Mouse (Mus musculus): Measurements from ENCODE around the gene Slc6a8. TPM values are rescaled to one million over a fixed set of nuclear protein-coding genes. Genes with fewer than 3 reads are reported as not detected.
A peak's percentile ranks its signal among the peaks of the same experiment; 100 is the strongest.

Slc6a8 gene
- polyA plus RNA-seq, 1 experiment from 2014 or later = 2.4 TPM

DNA sequence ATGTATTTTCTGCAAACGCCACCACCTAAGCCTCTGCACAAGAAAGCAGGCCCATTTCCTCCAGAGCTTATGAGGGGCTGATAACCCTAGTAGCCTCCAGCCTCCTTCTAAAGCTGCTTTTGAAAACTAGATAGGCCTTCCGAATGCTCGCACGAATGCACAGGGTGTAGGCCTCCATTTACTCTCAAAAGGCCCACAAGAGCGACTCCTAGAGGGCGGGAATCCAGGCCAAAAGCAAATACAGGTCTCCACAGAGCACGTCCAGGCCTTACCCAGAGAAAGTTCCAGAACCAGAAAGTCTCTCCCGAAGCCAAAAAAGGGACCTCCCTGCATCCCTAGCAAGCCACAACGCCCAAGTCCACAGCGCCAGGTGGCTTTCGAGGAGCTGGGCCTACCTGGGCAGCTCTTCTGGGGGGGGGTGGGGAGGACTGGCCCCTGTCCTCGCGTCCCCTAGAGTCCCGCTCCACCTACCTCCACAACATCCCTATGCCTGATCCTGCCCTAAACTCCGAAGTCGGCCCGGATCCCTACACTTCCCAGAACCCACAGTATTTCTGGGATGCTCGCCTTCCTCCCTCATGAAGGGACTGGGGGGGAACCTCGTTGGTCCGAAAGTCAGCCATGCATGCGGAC lies 42.6 kb downstream of the Slc6a8 start:
- Histone ChIP-seq H3K9ac (ENCODE audit: low read depth, low read length) (peak overlapping the region; percentile 83), H3K4me3 (ENCODE audit: low read depth, low read length) (peak overlapping the region; percentile 66), H3K4me2 (peak overlapping the region; percentile 75), H3K27me3 (replicated peaks; ENCODE audit: control insufficient read depth, insufficient read depth, low read length) (no peaks in the 10 kb centered on the region), H3K36me3 (ENCODE audit: control insufficient read depth, insufficient read depth, low read length) (peaks cover 2% of the 10 kb centered on the region; the same call in 1 of the 2 replicates), H3K4me1 (replicated peaks; ENCODE audit: control insufficient read depth, insufficient read depth, low read length) (peaks cover 11% of the 10 kb centered on the region), H3K9me3 (ENCODE audit: control insufficient read depth, low read length) (no peaks in the 10 kb centered on the region), H3K27ac (ENCODE audit: low read depth, low read length) (peak overlapping the region; percentile 84)
- ATAC-seq (replicated peaks; ENCODE audit: low FRiP score) (peak; percentile 47), DNase-seq (ENCODE audit: low spot score) (no peak)
- 12% methylated on average over 21 of the region's 21 CpGs for WGBS

DNA sequence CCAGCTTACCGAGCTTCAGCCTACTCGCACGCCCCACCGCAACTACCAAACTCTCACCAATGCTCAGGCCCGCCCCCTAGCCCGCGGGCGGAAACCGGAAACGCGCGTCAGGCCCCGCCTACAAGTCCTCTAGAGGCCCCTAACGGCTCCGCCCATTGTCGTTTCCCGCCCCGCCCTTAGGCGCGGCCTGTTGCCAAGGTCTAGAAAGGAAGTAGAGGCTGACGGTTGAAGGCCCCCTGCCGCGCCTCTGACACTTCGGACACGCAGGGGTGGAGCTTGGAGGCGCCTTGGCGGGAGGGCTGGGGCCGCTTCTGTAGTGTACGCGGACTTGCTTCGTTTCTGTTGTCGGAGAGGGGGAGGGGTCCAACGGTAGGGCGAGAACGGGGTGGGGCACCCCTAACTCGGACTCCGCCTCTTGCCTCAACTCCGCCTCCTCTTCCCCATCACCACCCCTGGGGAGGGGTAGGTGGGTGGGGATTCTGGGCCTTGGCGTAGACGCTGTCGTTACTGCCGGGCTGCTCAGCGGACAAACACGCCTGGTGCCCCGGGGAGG lies 43.2 kb downstream of the Slc6a8 start, which contains the start of the genes Bcap31 and Abcd1:
Gene Bcap31, minus strand, starts transcription at position 67 of the 553 bp plus-strand sequence.
Gene Abcd1, plus strand, starts transcription at position 489 of the 553 bp plus-strand sequence.
- Histone ChIP-seq H3K9ac (ENCODE audit: low read depth, low read length) (peak within 1 kb of the TSS; percentile 83), H3K36me3 (ENCODE audit: control insufficient read depth, insufficient read depth, low read length) (peaks cover 2% of the 10 kb centered on the region; the same call in 1 of the 2 replicates), H3K27me3 (replicated peaks; ENCODE audit: control insufficient read depth, insufficient read depth, low read length) (no peaks in the 10 kb centered on the region), H3K4me3 (ENCODE audit: low read depth, low read length) (peak within 1 kb of the TSS; percentile 66), H3K4me2 (peak within 1 kb of the TSS; percentile 88), H3K27ac (ENCODE audit: low read depth, low read length) (peak within 1 kb of the TSS; percentile 84), H3K4me1 (replicated peaks; ENCODE audit: control insufficient read depth, insufficient read depth, low read length) (peaks cover 11% of the 10 kb centered on the region), H3K9me3 (ENCODE audit: control insufficient read depth, low read length) (no peaks in the 10 kb centered on the region)
- ATAC-seq (replicated peaks; ENCODE audit: low FRiP score) = peak; percentile 90
- DNase-seq (ENCODE audit: low spot score) = peak; percentile 87
- 15% methylated on average over 42 of the region's 45 CpGs for WGBS

DNA sequence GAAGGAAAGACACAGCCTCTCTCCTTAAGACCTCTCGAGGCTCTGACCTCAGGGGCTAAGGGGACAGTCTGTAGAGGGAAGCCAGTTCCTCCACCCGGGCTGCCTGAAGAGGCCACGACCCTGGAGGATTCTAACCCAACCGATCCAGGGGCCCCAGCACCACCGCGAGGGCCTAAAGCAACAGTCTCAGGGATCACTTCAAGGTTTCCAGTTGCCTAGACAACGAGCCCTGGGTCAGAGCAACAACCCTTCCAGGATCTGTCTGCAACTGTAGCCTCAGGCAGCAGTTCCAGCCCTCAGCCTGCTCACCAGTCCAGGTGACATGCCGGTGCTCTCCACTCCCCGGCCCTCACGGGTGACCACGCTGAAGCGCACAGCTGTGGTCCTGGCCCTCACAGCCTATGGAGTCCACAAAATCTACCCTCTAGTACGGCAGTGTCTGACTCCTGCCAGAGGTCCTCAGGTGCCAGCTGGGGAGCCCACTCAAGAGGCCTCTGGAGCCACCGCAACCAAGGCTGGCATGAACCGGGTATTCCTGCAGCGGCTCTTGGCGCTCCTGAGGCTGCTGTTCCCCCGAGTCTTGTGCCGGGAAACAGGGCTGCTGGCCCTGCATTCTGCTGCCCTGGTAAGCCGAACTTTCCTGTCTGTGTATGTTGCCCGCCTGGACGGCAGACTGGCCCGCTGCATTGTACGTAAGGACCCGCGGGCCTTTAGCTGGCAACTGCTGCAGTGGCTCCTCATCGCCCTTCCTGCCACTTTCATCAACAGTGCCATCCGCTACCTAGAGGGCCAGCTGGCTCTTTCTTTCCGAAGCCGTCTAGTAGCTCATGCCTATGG lies 44.0 kb downstream of the Slc6a8 start:
- peak; percentile 19 for ATAC-seq (replicated peaks; ENCODE audit: low FRiP score)
- Histone ChIP-seq H3K4me2 (peak overlapping the region; percentile 88), H3K4me3 (ENCODE audit: low read depth, low read length) (peak overlapping the region; percentile 66), H3K36me3 (ENCODE audit: control insufficient read depth, insufficient read depth, low read length) (peaks cover 2% of the 10 kb centered on the region; the same call in 1 of the 2 replicates), H3K27ac (ENCODE audit: low read depth, low read length) (peak overlapping the region; percentile 68), H3K9ac (ENCODE audit: low read depth, low read length) (peak overlapping the region; percentile 66), H3K4me1 (replicated peaks; ENCODE audit: control insufficient read depth, insufficient read depth, low read length) (peaks cover 11% of the 10 kb centered on the region), H3K9me3 (ENCODE audit: control insufficient read depth, low read length) (no peaks in the 10 kb centered on the region), H3K27me3 (replicated peaks; ENCODE audit: control insufficient read depth, insufficient read depth, low read length) (no peaks in the 10 kb centered on the region)
- DNase-seq (ENCODE audit: low spot score) = no peak
- 29% methylated on average over 30 of the region's 30 CpGs for WGBS

DNA sequence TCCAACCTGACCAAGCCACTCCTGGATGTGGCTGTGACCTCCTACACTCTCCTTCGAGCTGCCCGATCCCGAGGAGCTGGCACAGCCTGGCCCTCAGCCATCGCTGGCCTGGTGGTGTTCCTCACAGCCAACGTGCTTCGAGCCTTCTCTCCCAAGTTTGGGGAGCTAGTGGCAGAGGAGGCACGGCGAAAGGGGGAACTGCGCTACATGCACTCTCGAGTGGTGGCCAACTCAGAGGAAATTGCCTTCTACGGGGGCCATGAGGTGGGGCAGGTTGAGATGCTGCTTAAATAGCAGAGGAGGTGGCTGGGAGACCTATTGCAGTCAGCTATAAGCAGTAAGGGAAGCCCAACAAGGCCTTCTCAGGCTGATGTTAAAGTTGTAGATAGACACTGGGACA lies 44.7 kb downstream of the Slc6a8 start:
- Histone ChIP-seq H3K4me2 (peak overlapping the region; percentile 88), H3K27ac (ENCODE audit: low read depth, low read length) (peak overlapping the region; percentile 68; the same call in 1 of the 2 replicates), H3K9me3 (ENCODE audit: control insufficient read depth, low read length) (no peaks in the 10 kb centered on the region), H3K4me1 (replicated peaks; ENCODE audit: control insufficient read depth, insufficient read depth, low read length) (peaks cover 11% of the 10 kb centered on the region), H3K27me3 (replicated peaks; ENCODE audit: control insufficient read depth, insufficient read depth, low read length) (no peaks in the 10 kb centered on the region), H3K36me3 (ENCODE audit: control insufficient read depth, insufficient read depth, low read length) (peaks cover 2% of the 10 kb centered on the region; the same call in 1 of the 2 replicates), H3K4me3 (ENCODE audit: low read depth, low read length) (peak overlapping the region; percentile 66), H3K9ac (ENCODE audit: low read depth, low read length) (peak overlapping the region; percentile 66)
- ATAC-seq (replicated peaks; ENCODE audit: low FRiP score) (no peak), DNase-seq (ENCODE audit: low spot score) (no peak)
- WGBS = 48% methylated on average over 11 of the region's 11 CpGs

DNA sequence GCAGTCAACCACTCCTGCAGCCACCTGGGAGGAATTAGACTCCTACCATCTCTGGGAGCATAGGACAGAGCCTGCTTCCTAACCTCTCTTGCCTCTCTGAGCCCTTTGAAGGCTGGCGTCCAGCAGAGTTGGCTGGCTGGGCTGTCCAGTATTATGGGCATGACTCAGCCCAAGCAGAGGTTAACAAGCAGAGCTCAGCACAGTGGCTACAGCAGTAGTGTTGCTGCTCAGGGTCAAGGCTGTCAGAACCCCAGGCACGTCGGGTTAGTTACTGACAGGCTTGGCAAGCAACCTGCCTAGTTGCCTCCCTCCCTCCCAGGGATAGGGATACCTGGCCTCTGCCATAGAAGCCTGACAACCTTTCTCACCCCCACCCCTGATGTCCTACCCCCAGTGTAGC lies 45.3 kb downstream of the Slc6a8 start:
- Histone ChIP-seq H3K4me2 (peak overlapping the region; percentile 88), H3K4me3 (ENCODE audit: low read depth, low read length) (peak overlapping the region; percentile 66; the same call in 1 of the 2 replicates), H3K9me3 (ENCODE audit: control insufficient read depth, low read length) (no peaks in the 10 kb centered on the region), H3K36me3 (ENCODE audit: control insufficient read depth, insufficient read depth, low read length) (peaks cover 2% of the 10 kb centered on the region; the same call in 1 of the 2 replicates), H3K27me3 (replicated peaks; ENCODE audit: control insufficient read depth, insufficient read depth, low read length) (no peaks in the 10 kb centered on the region), H3K9ac (ENCODE audit: low read depth, low read length) (no peak overlapping the region), H3K27ac (ENCODE audit: low read depth, low read length) (no peak overlapping the region), H3K4me1 (replicated peaks; ENCODE audit: control insufficient read depth, insufficient read depth, low read length) (peaks cover 11% of the 10 kb centered on the region)
- no peak for ATAC-seq (replicated peaks; ENCODE audit: low FRiP score)
- WGBS = 59% methylated on average over 3 of the region's 3 CpGs
- no peak for DNase-seq (ENCODE audit: low spot score)

DNA sequence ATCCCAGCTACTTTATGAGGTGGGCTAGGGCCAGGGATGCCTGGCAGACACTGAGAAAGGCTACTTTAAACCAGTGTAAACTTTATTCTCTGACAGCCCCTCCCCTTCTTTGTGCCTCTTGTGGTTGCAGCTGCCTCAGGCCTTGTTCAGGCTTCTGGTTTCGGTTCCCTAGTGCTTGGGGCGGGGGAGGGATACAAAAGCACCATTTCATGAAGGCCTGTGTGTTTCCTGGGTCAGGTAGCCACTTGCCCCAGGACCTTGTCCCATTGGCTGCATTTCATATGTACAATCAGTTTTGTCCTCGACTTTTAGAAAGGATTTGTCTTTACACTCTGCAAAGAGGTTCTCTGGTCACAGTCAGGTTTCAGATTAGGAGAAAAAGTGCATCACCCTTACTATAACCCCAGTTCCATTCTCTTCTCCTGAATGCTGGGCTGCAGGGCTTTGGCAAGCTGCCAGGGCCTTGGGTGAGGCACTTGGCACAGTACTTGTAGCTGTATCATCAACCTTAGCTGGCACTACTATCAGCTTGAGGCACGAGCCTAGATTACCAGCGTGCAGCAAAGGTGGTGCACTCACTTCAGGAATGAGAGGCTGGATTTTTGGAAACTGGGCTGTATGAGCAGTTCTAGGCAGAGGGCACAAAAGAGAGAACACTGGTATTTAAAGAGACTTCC lies 45.9 kb downstream of the Slc6a8 start:
- Histone ChIP-seq H3K4me3 (ENCODE audit: low read depth, low read length) (no peak overlapping the region), H3K27ac (ENCODE audit: low read depth, low read length) (no peak overlapping the region; the same call in 1 of the 2 replicates), H3K9ac (ENCODE audit: low read depth, low read length) (no peak overlapping the region), H3K4me2 (peak overlapping the region; percentile 88), H3K4me1 (replicated peaks; ENCODE audit: control insufficient read depth, insufficient read depth, low read length) (peaks cover 11% of the 10 kb centered on the region), H3K27me3 (replicated peaks; ENCODE audit: control insufficient read depth, insufficient read depth, low read length) (no peaks in the 10 kb centered on the region), H3K36me3 (ENCODE audit: control insufficient read depth, insufficient read depth, low read length) (no peaks in the 10 kb centered on the region), H3K9me3 (ENCODE audit: control insufficient read depth, low read length) (no peaks in the 10 kb centered on the region)
- no peak for DNase-seq (ENCODE audit: low spot score)
- no peak for ATAC-seq (replicated peaks; ENCODE audit: low FRiP score)
- 55% methylated on average over 5 of the region's 5 CpGs for WGBS

DNA sequence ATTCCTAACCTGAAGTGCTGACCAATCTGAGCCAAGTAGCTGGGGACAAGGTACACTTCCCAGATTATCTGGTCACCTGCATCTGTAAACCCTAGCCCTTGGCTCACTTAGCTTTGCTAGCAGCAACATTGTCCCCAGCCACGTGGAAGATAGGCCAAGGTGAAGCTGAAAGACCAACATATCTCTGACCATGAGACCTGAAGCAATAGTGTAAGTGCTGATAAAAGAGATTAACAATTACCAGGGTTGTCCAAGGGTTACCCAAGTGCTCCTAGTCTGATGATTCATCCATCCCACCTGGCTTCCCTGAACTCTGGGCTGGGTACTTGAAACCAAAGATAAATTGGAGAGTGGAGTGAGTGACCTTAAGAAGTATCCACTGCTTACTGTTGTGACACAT lies 58.0 kb downstream of the Slc6a8 start:
- H3K36me3 ChIP-seq (ENCODE audit: control insufficient read depth, insufficient read depth, low read length) = no peaks in the 10 kb centered on the region
- H3K9me3 ChIP-seq (ENCODE audit: control insufficient read depth, low read length) = no peaks in the 10 kb centered on the region
- H3K4me3 ChIP-seq (ENCODE audit: low read depth, low read length) = no peak overlapping the region
- no peak overlapping the region for H3K9ac ChIP-seq (ENCODE audit: low read depth, low read length)
- no peaks in the 10 kb centered on the region for H3K4me1 ChIP-seq (replicated peaks; ENCODE audit: control insufficient read depth, insufficient read depth, low read length)
- 32% methylated on average over 1 of the region's 1 CpGs for WGBS
- ATAC-seq (replicated peaks; ENCODE audit: low FRiP score) (no peak), DNase-seq (ENCODE audit: low spot score) (no peak)
- H3K27me3 ChIP-seq (replicated peaks; ENCODE audit: control insufficient read depth, insufficient read depth, low read length) = no peaks in the 10 kb centered on the region
- H3K27ac ChIP-seq (ENCODE audit: low read depth, low read length) = no peak overlapping the region
- H3K4me2 ChIP-seq = no peak overlapping the region

Measured in liver, embryonic 11.5 days (tissue).